Comparison of ENCODE assay signal across 7 mouse cellular contexts in the genomic region with DNA sequence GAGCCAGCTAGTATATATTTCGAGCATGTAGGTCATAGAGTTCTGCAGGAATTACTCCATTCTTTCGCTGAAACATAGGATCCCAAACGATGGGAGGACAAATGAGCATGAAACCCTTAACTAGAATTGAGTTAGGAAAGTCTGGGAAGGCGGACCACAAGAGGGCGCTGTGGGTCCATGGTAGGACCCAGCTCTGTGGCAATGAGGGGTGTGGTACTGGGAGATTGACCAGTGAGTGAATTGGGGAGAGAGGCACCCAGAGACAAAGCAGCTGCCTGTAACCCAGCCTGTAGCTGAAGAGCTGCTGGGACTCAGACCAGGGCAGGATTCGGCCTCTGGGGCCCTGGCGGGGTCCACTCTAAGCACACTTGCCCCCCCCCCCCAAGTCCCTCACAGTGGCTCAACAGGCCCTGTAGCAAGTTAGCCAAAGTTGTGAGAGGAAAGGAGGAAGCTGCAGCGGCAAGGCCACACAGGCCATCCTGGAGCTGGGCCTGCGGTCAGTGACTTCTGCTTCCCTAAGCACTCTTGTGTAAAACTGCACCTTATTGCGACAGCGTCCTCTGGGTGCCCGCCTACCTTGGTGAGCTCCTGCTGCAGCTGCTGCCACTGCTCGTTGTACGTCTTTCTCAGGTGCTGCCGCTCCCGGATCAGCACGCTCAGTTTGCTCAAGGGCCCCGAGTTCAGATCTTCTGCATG. TPM values are rescaled to one million over a fixed set of nuclear protein-coding genes. Genes with fewer than 3 reads are reported as not detected.
A peak's percentile ranks its signal among the peaks of the same experiment; 100 is the strongest.
DNase-seq lines count a peak whose midpoint lies in the region; ATAC-seq lines count a peak whose summit lies in the region.

No protein-coding gene starts in this region.

- H3K4me1 ChIP-seq in midbrain, embryonic 11.5 days (ENCODE audit: control insufficient read depth, insufficient read depth, low read length) = peaks cover 14% of the 10 kb centered on the region

- H3K4me3 ChIP-seq in midbrain, embryonic 11.5 days (ENCODE audit: low read depth, low read length) = 0 out of 2 replicates have a peak overlapping the region, but pooled peaks have one; percentile 3

- ATAC-seq in inflammation-experienced regulatory T-cells, adult 6 months = peak; percentile 73
- peak; percentile 81 for ATAC-seq in midbrain, embryonic 11.5 days (ENCODE audit: low FRiP score)

- peaks cover 3% of the 10 kb centered on the region for H3K27me3 ChIP-seq in midbrain, embryonic 11.5 days (ENCODE audit: control insufficient read depth, insufficient read depth, low read length)

- peak overlapping the region; percentile 49 for H3K4me2 ChIP-seq in midbrain, embryonic 11.5 days

- DNase-seq in adrenal gland, adult 18-20 months (ENCODE audit: low spot score in 2 of 2) = peak; percentile 93 to 97
- peak; percentile 95 for DNase-seq in embryo, embryonic 10.5 days (ENCODE audit: low spot score)
- DNase-seq in gastrocnemius, postnatal 14 days = peak; percentile 90
- DNase-seq in left cerebral cortex, postnatal 4 days = peak; percentile 93
- peak; percentile 100 for DNase-seq in midbrain, embryonic 11.5 days (ENCODE audit: low spot score, missing footprints)
- DNase-seq in skeletal muscle tissue, adult 2 months (ENCODE audit: low read depth, low spot score) = peak; percentile 87

- peak overlapping the region; percentile 62 for H3K9ac ChIP-seq in midbrain, embryonic 11.5 days (ENCODE audit: low read length)

- 37% methylated on average over 18 of the region's 18 CpGs for WGBS in midbrain, embryonic 11.5 days

- intact Hi-C loops in gastrocnemius, postnatal 14 days (cut with DNase I; ENCODE audit: low total_unique reads) = loop anchor here (2.0 to 10.0 kb wide), 2 partner anchors 198 to 308 kb away; no protein-coding TSS in a partner anchor
- intact Hi-C loops in left cerebral cortex, postnatal 4 days (cut with DNase I) = loop anchor here (5.0 kb wide), 1 partner anchor 336 kb away; no protein-coding TSS in a partner anchor

- no peak overlapping the region for H3K27ac ChIP-seq in midbrain, embryonic 11.5 days (ENCODE audit: low read depth, low read length)

- H3K9me3 ChIP-seq in midbrain, embryonic 11.5 days (ENCODE audit: control insufficient read depth, low read length) = no peaks in the 10 kb centered on the region

- H3K36me3 ChIP-seq in midbrain, embryonic 11.5 days (ENCODE audit: control insufficient read depth, insufficient read depth, low read length) = no peaks in the 10 kb centered on the region

RNA-seq across cellular contexts. Expression of a gene that starts 1.4 kb away (rescaled TPM):
- 10 to 100 TPM in 1 of 2 experiments, 1 to 10 TPM in 1; 8.4 to 13.0 TPM for total RNA-seq in adrenal gland, adult 18-20 months (2021)
- 1 to 10 TPM; 5.7 to 7.6 TPM for total RNA-seq in gastrocnemius, postnatal 14 days (2021)
- 1 to 10 TPM in 2 of 3 experiments, under 1 TPM in 1; 0.54 to 5.8 (median 2.4) TPM for polyA plus RNA-seq in inflammation-experienced regulatory T-cells, adult 6 months (2017; shearing (Covaris generic))
- 1 to 10 TPM; 5.2 to 7.5 TPM for total RNA-seq in left cerebral cortex, postnatal 4 days (2021)
- 7.3 and 7.6 TPM in 2 replicates for polyA plus RNA-seq in midbrain, embryonic 11.5 days (2014; fragmentation: Nextera tagmentation; extraction: Ambion mirVana)

RNA-seq across cellular contexts. Expression of a gene that starts 15.2 kb away (rescaled TPM):
- total RNA-seq in adrenal gland, adult 18-20 months (2021) = 10 to 100 TPM; 76.6 to 88.8 TPM
- 10 to 100 TPM; 96.8 to 97.0 TPM for total RNA-seq in gastrocnemius, postnatal 14 days (2021)
- polyA plus RNA-seq in inflammation-experienced regulatory T-cells, adult 6 months (2017; shearing (Covaris generic)) = 10 to 100 TPM; 11.1 to 30.9 (median 16.4) TPM
- 100 to 1,000 TPM; 112 to 121 TPM for total RNA-seq in left cerebral cortex, postnatal 4 days (2021)
- 5.8 and 6.9 TPM in 2 replicates for polyA plus RNA-seq in midbrain, embryonic 11.5 days (2014; fragmentation: Nextera tagmentation; extraction: Ambion mirVana)

RNA-seq across cellular contexts. Expression of a gene that starts 18.9 kb away (rescaled TPM):
- 100 to 1,000 TPM; 143 to 158 TPM for total RNA-seq in adrenal gland, adult 18-20 months (2021)
- total RNA-seq in gastrocnemius, postnatal 14 days (2021) = 10 to 100 TPM; 49.4 to 51.9 TPM
- 10 to 100 TPM in 1 of 3 experiments, 1 to 10 TPM in 2; 8.4 to 19.1 (median 8.6) TPM for polyA plus RNA-seq in inflammation-experienced regulatory T-cells, adult 6 months (2017; shearing (Covaris generic))
- 10 to 100 TPM; 41.5 to 44.8 TPM for total RNA-seq in left cerebral cortex, postnatal 4 days (2021)
- 2.7 TPM in 2 replicates for polyA plus RNA-seq in midbrain, embryonic 11.5 days (2014; fragmentation: Nextera tagmentation; extraction: Ambion mirVana)

RNA-seq across cellular contexts. Expression of a gene that starts 43.5 kb away (rescaled TPM):
- total RNA-seq in adrenal gland, adult 18-20 months (2021) = 10 to 100 TPM; 38.5 to 45.9 TPM
- 10 to 100 TPM; 34.3 to 37.2 TPM for total RNA-seq in gastrocnemius, postnatal 14 days (2021)
- polyA plus RNA-seq in inflammation-experienced regulatory T-cells, adult 6 months (2017; shearing (Covaris generic)) = 10 to 100 TPM in 1 of 3 experiments, 1 to 10 TPM in 2; 1.8 to 12.2 (median 8.2) TPM
- total RNA-seq in left cerebral cortex, postnatal 4 days (2021) = 10 to 100 TPM; 49.2 to 50.8 TPM
- 25.6 and 26.9 TPM in 2 replicates for polyA plus RNA-seq in midbrain, embryonic 11.5 days (2014; fragmentation: Nextera tagmentation; extraction: Ambion mirVana)

RNA-seq across cellular contexts. Expression of a gene that starts 45.6 kb away (rescaled TPM):
- total RNA-seq in adrenal gland, adult 18-20 months (2021) = 10 to 100 TPM; 71.5 to 85.8 TPM
- 10 to 100 TPM; 11.7 to 12.1 TPM for total RNA-seq in gastrocnemius, postnatal 14 days (2021)
- polyA plus RNA-seq in inflammation-experienced regulatory T-cells, adult 6 months (2017; shearing (Covaris generic)) = 10 to 100 TPM; 39.3 to 51.1 (median 40.1) TPM
- total RNA-seq in left cerebral cortex, postnatal 4 days (2021) = 10 to 100 TPM; 63.0 to 63.3 TPM
- polyA plus RNA-seq in midbrain, embryonic 11.5 days (2014; fragmentation: Nextera tagmentation; extraction: Ambion mirVana) = 28.8 and 30.4 TPM in 2 replicates
